Mouse (Mus musculus) heart, postnatal 36 days (tissue): ENCODE results near the gene 5031439G07Rik. TPM values are rescaled to one million over a fixed set of nuclear protein-coding genes. Genes with fewer than 3 reads are reported as not detected.

Source experiments
- DNase-seq, 2 experiments: peaks; one replicate each; pipeline ENCODE4 v3.0.0; 2021 to 2022
- intact Hi-C: fragments of 180-260 bp; cut with DNase I; formaldehyde crosslinking; loops from one replicate; pipeline ENCODE4 v1.15.1; 2025
- total RNA-seq, 2 experiments: library from RNA; stranded (reverse); gene quantifications; 2 replicates each; pipeline ENCODE4 v1.2.3; 2021

The 5031439G07Rik gene
- total RNA-seq, 2 experiments from 2014 or later, result 25.7 to 29.2 TPM

GRCm38 (mm10) chr15:84997768-84998454 is 9.6 kb upstream of the 5031439G07Rik start:
- no peak for DNase-seq
- intact Hi-C loops, result no loop called here

GRCm38 (mm10) chr15:84995967-84996366 is 7.6 kb upstream of the 5031439G07Rik start:
- intact Hi-C loops, result no loop called here
- DNase-seq, result peak; percentile 60 to 71

GRCm38 (mm10) chr15:84995041-84995440 is 6.7 kb upstream of the 5031439G07Rik start:
- intact Hi-C loops, result no loop called here
- no peak for DNase-seq

GRCm38 (mm10) chr15:84994498-84994897 is 6.1 kb upstream of the 5031439G07Rik start:
- intact Hi-C loops, result no loop called here
- no peak for DNase-seq

GRCm38 (mm10) chr15:84989771-84990170 is 1.4 kb upstream of the 5031439G07Rik start:
- DNase-seq, result no peak
- intact Hi-C loops, result loop anchor here (2.0 to 5.0 kb wide), 2 partner anchors 65 to 137 kb away; no protein-coding TSS in a partner anchor

- intact Hi-C loops, result loop anchor here (2.0 to 5.0 kb wide), 2 partner anchors 64 to 137 kb away; no protein-coding TSS in a partner anchor
- no peak for DNase-seq
Measured at GRCm38 (mm10) chr15:84989098-84989497, 747 bp upstream of the 5031439G07Rik start.

- intact Hi-C loops, result loop anchor here (5.0 kb wide), 1 partner anchor 135 kb away; no protein-coding TSS in a partner anchor
- peak in 1 of 2 experiments; percentile 54 for DNase-seq
Measured at GRCm38 (mm10) chr15:84987020-84987815, 1.1 kb downstream of the 5031439G07Rik start.

- intact Hi-C loops, result loop anchor here (5.0 kb wide), 1 partner anchor 134 kb away; no protein-coding TSS in a partner anchor
- DNase-seq, result no peak
Measured at GRCm38 (mm10) chr15:84986171-84987019, 2.0 kb downstream of the 5031439G07Rik start.

- DNase-seq, result no peak
- intact Hi-C loops, result loop anchor here (5.0 kb wide), 1 partner anchor 133 kb away; no protein-coding TSS in a partner anchor
Measured at GRCm38 (mm10) chr15:84985516-84986160, 2.7 kb downstream of the 5031439G07Rik start.

- intact Hi-C loops, result no loop called here
- no peak for DNase-seq
Measured at GRCm38 (mm10) chr15:84983721-84984120, 4.6 kb downstream of the 5031439G07Rik start.

GRCm38 (mm10) chr15:84982888-84983287 is 5.5 kb downstream of the 5031439G07Rik start:
- intact Hi-C loops, result no loop called here
- no peak for DNase-seq

- DNase-seq, result peak in 1 of 2 experiments; percentile 37
- intact Hi-C loops, result no loop called here
Measured at GRCm38 (mm10) chr15:84981609-84982313, 6.6 kb downstream of the 5031439G07Rik start.

GRCm38 (mm10) chr15:84975729-84976128 is 12.6 kb downstream of the 5031439G07Rik start:
- DNase-seq, result no peak
- intact Hi-C loops, result no loop called here

GRCm38 (mm10) chr15:84973544-84973871 is 14.8 kb downstream of the 5031439G07Rik start:
- no peak for DNase-seq
- intact Hi-C loops, result no loop called here

GRCm38 (mm10) chr15:84972860-84973543 is 15.3 kb downstream of the 5031439G07Rik start:
- intact Hi-C loops, result no loop called here
- no peak for DNase-seq

- intact Hi-C loops, result no loop called here
- no peak for DNase-seq
Measured at GRCm38 (mm10) chr15:84968534-84968933, 19.8 kb downstream of the 5031439G07Rik start.

- intact Hi-C loops, result no loop called here
- DNase-seq, result peak; percentile 48 to 65
Measured at GRCm38 (mm10) chr15:84965575-84966360, 22.6 kb downstream of the 5031439G07Rik start.

GRCm38 (mm10) chr15:84964771-84965170 is 23.6 kb downstream of the 5031439G07Rik start:
- no peak for DNase-seq
- intact Hi-C loops, result no loop called here
